Mouse (Mus musculus): ENCODE results near the gene Gm49325.

The Gm49325 gene

GRCm38 (mm10) chr10:77626036-77626435 is 20.0 kb downstream of the Gm49325 start:
- no peak for DNase-seq (ENCODE audit: low spot score in 2 of 2)

GRCm38 (mm10) chr10:77626591-77626990 is 20.6 kb downstream of the Gm49325 start:
- no peak for DNase-seq (ENCODE audit: low spot score in 2 of 2)

- peak; percentile 63 to 80 for DNase-seq (ENCODE audit: low spot score in 2 of 2)
Observed at GRCm38 (mm10) chr10:77627497-77627896, 21.5 kb downstream of the Gm49325 start.

- no peak for DNase-seq (ENCODE audit: low spot score in 2 of 2)
Observed at GRCm38 (mm10) chr10:77629163-77629562, 23.2 kb downstream of the Gm49325 start.

GRCm38 (mm10) chr10:77629970-77630369 is 24.0 kb downstream of the Gm49325 start:
- no peak for DNase-seq (ENCODE audit: low spot score in 2 of 2)

GRCm38 (mm10) chr10:77634016-77634415 is 28.0 kb downstream of the Gm49325 start:
- no peak for DNase-seq (ENCODE audit: low spot score in 2 of 2)

- peak; percentile 37 to 64 for DNase-seq (ENCODE audit: low spot score in 2 of 2)
Observed at GRCm38 (mm10) chr10:77634452-77635231, 28.6 kb downstream of the Gm49325 start.

GRCm38 (mm10) chr10:77636234-77636922 is 30.4 kb downstream of the Gm49325 start:
- no peak for DNase-seq (ENCODE audit: low spot score in 2 of 2)

- peak; percentile 28 to 37 for DNase-seq (ENCODE audit: low spot score in 2 of 2)
Observed at GRCm38 (mm10) chr10:77638956-77639355, 33.0 kb downstream of the Gm49325 start.

GRCm38 (mm10) chr10:77643160-77643559 is 37.2 kb downstream of the Gm49325 start:
- DNase-seq (ENCODE audit: low spot score in 2 of 2): no peak

GRCm38 (mm10) chr10:77645571-77645970 is 39.6 kb downstream of the Gm49325 start:
- no peak for DNase-seq (ENCODE audit: low spot score in 2 of 2)

- no peak for DNase-seq (ENCODE audit: low spot score in 2 of 2)
Observed at GRCm38 (mm10) chr10:77647461-77647860, 41.5 kb downstream of the Gm49325 start.

- DNase-seq (ENCODE audit: low spot score in 2 of 2): no peak
Observed at GRCm38 (mm10) chr10:77647901-77648300, 41.9 kb downstream of the Gm49325 start.

GRCm38 (mm10) chr10:77652046-77652445 is 46.0 kb downstream of the Gm49325 start:
- DNase-seq (ENCODE audit: low spot score in 2 of 2): no peak

GRCm38 (mm10) chr10:77658286-77658994 is 52.4 kb downstream of the Gm49325 start:
- DNase-seq (ENCODE audit: low spot score in 2 of 2): peak; percentile 48 to 56

GRCm38 (mm10) chr10:77663949-77664665 is 58.1 kb downstream of the Gm49325 start:
- no peak for DNase-seq (ENCODE audit: low spot score in 2 of 2)

- DNase-seq (ENCODE audit: low spot score in 2 of 2): no peak
Observed at GRCm38 (mm10) chr10:77666342-77666741, 60.3 kb downstream of the Gm49325 start.

GRCm38 (mm10) chr10:77667402-77667801 is 61.4 kb downstream of the Gm49325 start:
- DNase-seq (ENCODE audit: low spot score in 2 of 2): no peak

- DNase-seq (ENCODE audit: low spot score in 2 of 2): no peak
Observed at GRCm38 (mm10) chr10:77670710-77671109, 64.7 kb downstream of the Gm49325 start.

GRCm38 (mm10) chr10:77671519-77671918 is 65.5 kb downstream of the Gm49325 start:
- DNase-seq (ENCODE audit: low spot score in 2 of 2): no peak

GRCm38 (mm10) chr10:77673765-77674164 is 67.8 kb downstream of the Gm49325 start:
- no peak for DNase-seq (ENCODE audit: low spot score in 2 of 2)

- DNase-seq (ENCODE audit: low spot score in 2 of 2): no peak
Observed at GRCm38 (mm10) chr10:77677562-77677961, 71.6 kb downstream of the Gm49325 start.

Measured in heart, adult 9 months (tissue).